Mouse (Mus musculus) ES-E14 (cell line): Measurements from ENCODE around the gene Coro1c.

Experiments
- CHD2 ChIP-seq: IDR thresholded peaks from 2 replicates; pipeline ENCODE4 v1.6.1; 2014; ENCODE audit warnings: mild to moderate bottlenecking, low read depth, low read length, inconsistent platforms
- HCFC1 ChIP-seq: IDR thresholded peaks from 2 replicates; pipeline ENCODE4 v1.6.1; 2012; ENCODE audit warnings: low read length, inconsistent platforms, borderline replicate concordance; ENCODE audit not compliant: insufficient read depth
- MAFK ChIP-seq: IDR thresholded peaks from 2 replicates; pipeline ENCODE4 v1.6.1; 2014; ENCODE audit warnings: mild to moderate bottlenecking, low read depth, low read length, inconsistent platforms; ENCODE audit not compliant: insufficient read depth
- ZC3H11A ChIP-seq: IDR thresholded peaks from 2 replicates; pipeline ENCODE4 v1.6.1; 2012; ENCODE audit warnings: low read depth, mild to moderate bottlenecking, inconsistent platforms, low read length, borderline replicate concordance
- ZNF384 ChIP-seq: IDR thresholded peaks from 2 replicates; pipeline ENCODE4 v1.6.1; 2012; ENCODE audit warnings: low read depth, low read length, inconsistent platforms

GRCm38 (mm10) chr5:113950786-113951692 is 42.5 kb upstream of the Coro1c start:
- no peak for TF ChIP-seq ZNF384
- no peak for TF ChIP-seq CHD2
- no peak for TF ChIP-seq HCFC1
- no peak for TF ChIP-seq MAFK
- TF ChIP-seq ZC3H11A: no peak
